Mouse (Mus musculus): ENCODE data around the gene B4galnt4.

B4galnt4 gene

GRCm38 (mm10) chr7:141041661-141042060, 19.2 kb upstream of the B4galnt4 start:
- DNase-seq (ENCODE audit: low read depth, low spot score), result no peak

DNA sequence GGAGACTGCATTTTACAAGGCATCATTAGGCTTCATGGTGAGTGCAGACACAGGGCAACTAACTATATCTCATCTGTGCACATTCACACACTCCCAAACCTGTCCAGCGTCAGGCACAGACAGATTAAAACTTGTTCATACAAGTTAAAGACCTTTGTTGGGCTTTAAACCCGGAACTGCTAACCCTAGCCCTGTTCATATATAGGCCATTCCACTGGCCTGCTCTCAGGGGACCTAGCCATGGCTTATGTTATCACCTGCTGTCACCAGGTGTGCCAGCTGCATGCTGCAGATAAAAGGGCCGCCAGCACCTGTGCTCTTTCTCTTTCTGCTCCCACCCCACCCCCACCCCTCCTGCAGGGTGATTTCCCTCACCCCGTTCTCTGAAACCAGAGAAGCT, 18.4 kb upstream of the B4galnt4 start:
- no peak for DNase-seq (ENCODE audit: low read depth, low spot score)

DNA sequence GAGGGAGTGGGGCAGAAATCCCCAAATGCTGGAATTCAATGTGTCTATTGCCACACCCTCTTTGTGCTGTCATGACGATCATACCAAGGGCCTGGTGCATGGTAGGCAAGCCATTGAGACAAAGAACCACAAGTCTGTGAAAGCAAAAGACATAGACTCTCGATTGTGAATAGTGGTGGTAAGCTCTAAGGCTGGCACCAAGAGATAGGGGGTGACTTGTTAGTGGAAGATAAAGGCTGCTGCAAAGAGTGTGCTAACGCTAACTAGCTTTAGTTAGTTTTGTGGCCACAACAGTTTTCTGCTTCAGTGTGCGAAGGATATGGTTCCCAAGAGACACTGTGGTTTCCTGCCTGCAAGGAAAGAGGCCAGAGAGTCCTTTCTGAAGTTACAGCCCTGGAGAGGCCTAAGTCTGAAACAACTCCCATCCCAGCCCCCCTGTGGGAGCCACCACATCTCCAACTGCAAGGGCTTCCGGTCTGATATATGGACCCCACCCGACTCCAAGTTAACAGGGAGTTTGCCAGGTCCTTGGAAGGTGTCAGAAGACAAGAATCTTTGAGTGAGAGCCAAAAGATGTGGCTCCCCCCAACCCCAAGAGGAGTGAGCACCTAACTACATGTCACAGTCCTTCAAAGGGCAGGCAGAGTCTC, 13.8 kb upstream of the B4galnt4 start:
- DNase-seq (ENCODE audit: low read depth, low spot score), result no peak

- no peak for DNase-seq (ENCODE audit: low read depth, low spot score)
These were observed 13.2 kb upstream of the B4galnt4 start for GRCm38 (mm10) chr7:141047581-141048225.

- DNase-seq (ENCODE audit: low read depth, low spot score), result peak; percentile 81
These were observed 12.4 kb upstream of the B4galnt4 start for GRCm38 (mm10) chr7:141048226-141049218.

DNA sequence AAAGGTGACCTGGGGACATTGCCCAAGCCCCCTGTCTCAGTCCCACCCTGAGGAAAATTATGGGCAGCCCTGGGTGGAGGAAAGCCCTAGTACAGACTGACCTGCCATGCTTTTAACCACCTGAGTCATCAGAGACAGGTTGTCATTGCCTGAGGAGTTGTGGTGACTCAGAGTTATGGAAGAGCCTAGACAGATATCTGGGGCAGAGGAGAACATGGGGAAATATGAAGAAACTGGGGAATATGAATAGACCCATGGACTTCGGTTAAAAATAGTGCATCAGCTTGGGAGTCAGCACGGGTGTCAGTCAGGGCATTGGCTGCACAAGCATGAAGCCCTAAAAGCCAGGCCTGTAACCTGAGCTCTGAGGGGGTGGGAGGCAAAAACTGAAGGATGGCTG, 11.6 kb upstream of the B4galnt4 start:
- no peak for DNase-seq (ENCODE audit: low read depth, low spot score)

GRCm38 (mm10) chr7:141051060-141051685, 9.7 kb upstream of the B4galnt4 start:
- DNase-seq (ENCODE audit: low read depth, low spot score), result no peak

- DNase-seq (ENCODE audit: low read depth, low spot score), result no peak
These were observed 8.9 kb upstream of the B4galnt4 start for GRCm38 (mm10) chr7:141052016-141052415.

GRCm38 (mm10) chr7:141052421-141052820, 8.5 kb upstream of the B4galnt4 start:
- no peak for DNase-seq (ENCODE audit: low read depth, low spot score)

DNA sequence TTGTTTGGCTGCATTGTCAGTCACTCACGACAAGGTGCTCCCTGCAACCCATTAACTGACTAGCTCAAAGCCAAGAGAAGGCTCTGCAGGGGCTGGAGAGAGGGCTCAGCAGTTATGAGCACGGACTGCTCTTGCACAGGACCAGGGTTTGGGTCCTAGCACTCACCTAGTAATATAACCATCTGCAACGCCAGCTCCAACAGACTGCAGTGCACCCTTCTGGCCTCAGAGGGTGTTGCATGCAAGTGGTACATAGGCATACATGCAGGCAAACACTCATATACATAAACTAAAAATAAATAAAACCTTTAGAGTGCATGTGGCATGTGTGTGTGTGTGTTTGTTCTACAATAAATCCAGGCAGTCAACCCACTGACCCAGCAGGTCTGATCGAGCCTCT, 5.1 kb upstream of the B4galnt4 start:
- DNase-seq (ENCODE audit: low read depth, low spot score), result no peak

- no peak for DNase-seq (ENCODE audit: low read depth, low spot score)
These were observed 3.9 kb upstream of the B4galnt4 start for GRCm38 (mm10) chr7:141056976-141057375.

- no peak for DNase-seq (ENCODE audit: low read depth, low spot score)
These were observed 3.4 kb upstream of the B4galnt4 start for GRCm38 (mm10) chr7:141057541-141057940.

DNA sequence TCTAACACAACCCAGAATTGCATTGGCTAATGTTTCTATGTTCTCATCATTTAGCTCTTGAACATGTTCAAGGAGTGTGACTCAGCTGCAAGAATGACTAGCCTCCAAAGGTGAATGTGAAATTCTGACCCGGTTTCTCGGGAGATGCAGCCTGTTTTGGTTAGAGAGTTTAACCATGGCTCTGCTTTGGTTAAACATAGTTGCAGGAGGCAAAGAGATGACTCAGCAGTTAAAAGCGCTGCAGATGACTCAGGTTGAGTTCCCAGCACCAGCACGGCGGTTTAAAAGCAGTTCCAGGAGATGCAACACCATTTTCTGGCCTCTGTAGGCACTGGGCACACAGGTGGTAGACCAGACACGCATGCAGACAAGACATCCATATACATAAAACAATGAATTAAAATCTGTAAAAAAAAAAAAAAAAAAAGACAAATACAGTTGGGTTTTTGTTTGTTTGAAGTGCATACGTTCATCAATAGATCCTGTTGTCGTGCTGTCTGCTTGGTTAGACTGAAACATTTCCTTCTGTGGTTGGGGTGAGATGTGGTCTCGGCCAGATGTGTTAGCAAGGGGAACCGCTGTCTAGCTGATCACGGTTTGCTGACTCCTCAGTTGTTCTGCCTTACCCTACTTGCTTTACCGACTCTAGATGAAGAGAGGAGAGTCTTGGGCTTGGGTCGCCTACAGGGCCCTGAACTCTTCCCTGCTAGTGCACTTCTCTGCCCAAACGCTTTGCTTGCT, 2.1 kb upstream of the B4galnt4 start:
- DNase-seq (ENCODE audit: low read depth, low spot score), result no peak

DNA sequence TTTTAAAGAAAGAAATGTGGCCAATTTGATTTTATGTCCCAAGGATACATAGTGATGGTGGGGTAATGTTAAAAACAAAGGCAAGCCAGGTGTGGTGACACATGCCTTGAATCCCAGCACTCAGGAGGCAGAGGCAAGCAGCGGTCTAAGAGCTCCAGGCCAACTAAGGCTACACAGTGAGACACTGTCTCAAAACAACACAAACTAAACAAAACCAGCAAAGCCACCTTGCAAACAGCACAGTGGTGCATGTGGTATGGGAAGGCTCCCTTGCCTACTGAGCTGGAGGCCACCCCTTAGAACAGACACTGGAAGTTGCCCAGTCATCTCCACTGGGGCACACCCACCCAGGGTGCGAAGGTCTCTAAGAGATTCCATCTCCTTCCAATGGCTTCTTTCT, 975 bp upstream of the B4galnt4 start:
- no peak for DNase-seq (ENCODE audit: low read depth, low spot score)

- no peak for DNase-seq (ENCODE audit: low read depth, low spot score)
These were observed 377 bp downstream of the B4galnt4 start for GRCm38 (mm10) chr7:141061269-141061692.

DNA sequence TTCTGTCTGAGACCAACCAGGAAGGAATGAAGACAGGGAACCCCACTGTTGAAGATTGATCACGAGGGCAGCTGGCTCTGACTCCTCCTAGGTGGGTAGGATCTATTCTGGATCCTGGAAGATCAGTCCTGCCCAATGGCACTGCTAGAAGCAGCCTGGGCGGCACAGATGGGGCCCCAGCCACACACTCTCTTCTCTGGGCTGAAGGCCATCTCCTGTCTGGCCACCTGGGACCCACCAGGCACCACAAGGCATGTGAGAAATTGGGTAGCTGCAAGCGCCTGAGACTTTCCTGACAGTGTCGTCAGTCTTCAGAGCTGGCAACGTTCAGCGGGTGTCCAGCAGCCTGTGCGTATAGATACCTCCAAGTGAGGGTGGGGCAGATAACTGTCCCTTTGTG, 1.6 kb downstream of the B4galnt4 start:
- no peak for DNase-seq (ENCODE audit: low read depth, low spot score)

DNA sequence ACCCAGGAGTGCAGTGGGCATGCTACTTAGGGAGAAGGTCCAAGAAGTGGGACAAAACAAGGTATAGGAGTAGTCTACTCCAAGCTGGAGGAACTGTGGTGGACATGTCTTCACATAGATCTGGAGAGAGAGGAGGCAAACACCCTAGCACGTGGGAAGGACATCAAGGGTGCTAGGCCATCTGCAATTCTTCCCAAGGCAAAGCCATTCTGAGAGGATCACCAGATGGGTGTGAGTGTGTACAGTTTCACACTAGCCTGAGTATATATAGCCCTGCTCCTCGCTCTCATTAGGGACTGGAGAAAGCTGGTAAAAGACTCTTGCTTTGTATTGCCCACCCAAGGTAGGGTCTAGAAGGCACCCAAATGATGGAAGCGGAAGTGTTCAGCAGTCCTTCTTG, 2.4 kb downstream of the B4galnt4 start:
- no peak for DNase-seq (ENCODE audit: low read depth, low spot score)

DNA sequence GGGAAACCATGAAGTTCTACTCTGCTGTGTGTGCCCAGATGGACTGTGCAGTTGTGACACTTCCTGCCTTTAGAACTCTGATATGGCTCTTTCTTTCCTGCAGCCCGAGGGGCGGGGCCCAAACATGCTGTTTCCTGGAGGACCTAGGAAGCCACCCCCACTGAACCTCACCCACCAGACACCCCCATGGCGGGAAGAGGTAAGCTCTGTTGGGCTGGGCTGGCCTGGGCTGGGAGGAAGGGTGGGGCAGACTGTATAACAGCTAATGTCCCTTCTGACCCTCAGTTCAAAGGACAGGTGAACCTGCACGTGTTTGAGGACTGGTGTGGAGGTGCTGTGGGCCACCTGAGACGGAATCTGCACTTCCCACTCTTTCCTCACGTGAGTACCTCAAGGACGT, 3.3 kb downstream of the B4galnt4 start:
- no peak for DNase-seq (ENCODE audit: low read depth, low spot score)

- DNase-seq (ENCODE audit: low read depth, low spot score), result no peak
These were observed 3.7 kb downstream of the B4galnt4 start for GRCm38 (mm10) chr7:141064576-141064975.

DNA sequence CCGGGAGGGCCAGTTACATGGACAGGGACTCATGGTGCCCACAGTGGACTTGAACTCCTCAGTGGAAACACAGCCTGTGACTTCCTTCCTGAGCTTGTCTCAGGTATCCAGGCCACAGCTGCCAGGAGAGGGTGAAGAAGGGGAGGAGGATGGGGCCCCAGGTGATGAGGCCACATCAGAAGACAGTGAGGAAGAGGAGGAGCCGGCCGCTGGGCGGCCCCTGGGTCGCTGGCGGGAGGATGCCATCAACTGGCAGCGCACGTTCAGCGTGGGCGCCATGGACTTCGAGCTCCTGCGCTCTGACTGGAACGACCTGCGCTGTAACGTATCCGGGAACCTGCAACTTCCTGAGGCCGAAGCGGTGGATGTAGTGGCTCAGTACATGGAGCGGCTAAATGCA, 7.4 kb downstream of the B4galnt4 start:
- no peak for DNase-seq (ENCODE audit: low read depth, low spot score)

Measured in c-Kit-negative CD71-positive TER-119-positive erythroid progenitor cells, embryonic 14.5 days (primary cell).